Mouse (Mus musculus) left cerebral cortex, postnatal 36 days (tissue): Measurements from ENCODE around the gene Tas2r135. TPM values are rescaled to one million over a fixed set of nuclear protein-coding genes. Genes with fewer than 3 reads are reported as not detected.

ENCODE experiments used
- DNase-seq, 2 experiments: peaks; one replicate each; pipeline ENCODE4 v3.0.0; 2021 to 2022; ENCODE audit warnings: low spot score in 2 of 2, mixed read lengths in 1 of 2
- intact Hi-C: fragments of 180-260 bp; cut with DNase I; formaldehyde crosslinking; loops from one replicate; pipeline ENCODE4 v1.15.1; 2025
- total RNA-seq, 2 experiments: library from RNA; stranded (reverse); gene quantifications; 2 replicates each; pipeline ENCODE4 v1.2.3; 2021

The Tas2r135 gene
- total RNA-seq, 2 experiments from 2014 or later, result not detected

- intact Hi-C loops, result no loop called here
- no peak for DNase-seq
Measured at GRCm38 (mm10) chr6:42399938-42400337, 5.3 kb upstream of the Tas2r135 start, which contains the start of gene Tas2r143. Gene Tas2r143, plus strand, starts transcription at chr6:42400238.

- no peak for DNase-seq
- intact Hi-C loops, result no loop called here
Measured at GRCm38 (mm10) chr6:42419443-42419842, 14.2 kb downstream of the Tas2r135 start.

GRCm38 (mm10) chr6:42421439-42421838 is 16.2 kb downstream of the Tas2r135 start:
- intact Hi-C loops, result no loop called here
- DNase-seq, result no peak

GRCm38 (mm10) chr6:42424472-42424871 is 19.2 kb downstream of the Tas2r135 start:
- intact Hi-C loops, result no loop called here
- DNase-seq, result no peak

GRCm38 (mm10) chr6:42426337-42426736 is 21.1 kb downstream of the Tas2r135 start:
- DNase-seq, result no peak
- intact Hi-C loops, result no loop called here

- no peak for DNase-seq
- intact Hi-C loops, result no loop called here
Measured at GRCm38 (mm10) chr6:42433554-42433953, 28.3 kb downstream of the Tas2r135 start.

GRCm38 (mm10) chr6:42434446-42434845 is 29.2 kb downstream of the Tas2r135 start, which contains the start of gene Tas2r126:
Gene Tas2r126, plus strand, starts transcription at chr6:42434535.
- no peak for DNase-seq
- intact Hi-C loops, result no loop called here

- intact Hi-C loops, result no loop called here
- no peak for DNase-seq
Measured at GRCm38 (mm10) chr6:42435490-42435889, 30.3 kb downstream of the Tas2r135 start.

GRCm38 (mm10) chr6:42441395-42441794 is 36.2 kb downstream of the Tas2r135 start:
- DNase-seq, result no peak
- intact Hi-C loops, result no loop called here

- intact Hi-C loops, result no loop called here
- no peak for DNase-seq
Measured at GRCm38 (mm10) chr6:42444491-42444890, 39.3 kb downstream of the Tas2r135 start.

- intact Hi-C loops, result no loop called here
- DNase-seq, result no peak
Measured at GRCm38 (mm10) chr6:42447381-42447780, 42.1 kb downstream of the Tas2r135 start.

Other genes with a start within 250 kb of the Tas2r135 start
- gene Tas2r144, start 190.1 kb upstream of the Tas2r135 start, total RNA-seq, result not detected
- gene Gstk1, start 159.5 kb upstream of the Tas2r135 start, total RNA-seq, result 10 to 100 TPM; 11.3 to 11.6 TPM
- gene Tmem139, start 143.5 kb upstream of the Tas2r135 start, total RNA-seq, result not detected
- gene Casp2, start 140.4 kb upstream of the Tas2r135 start, total RNA-seq, result 10 to 100 TPM; 19.3 to 30.2 TPM
- gene Clcn1, start 118.7 kb upstream of the Tas2r135 start, total RNA-seq, result 1 to 10 TPM; 2.4 to 6.2 TPM
- gene Fam131b, start 80.8 kb upstream of the Tas2r135 start, total RNA-seq, result 100 to 1,000 TPM; 112 to 133 TPM
- gene Zyx, start 55.8 kb upstream of the Tas2r135 start, total RNA-seq, result 10 to 100 TPM; 49.4 to 60.8 TPM
- under 1 TPM; 0.18 to 0.30 TPM for gene Epha1, start 32.2 kb upstream of the Tas2r135 start, total RNA-seq
- gene Tas2r143, start 5.2 kb upstream of the Tas2r135 start, total RNA-seq, result under 1 TPM in 1 of 2 experiments, not detected in 1; 0.48 TPM
- not detected for gene Tas2r126, start 29.1 kb downstream of the Tas2r135 start, total RNA-seq
- not detected for gene Olfr458, start 59.8 kb downstream of the Tas2r135 start, total RNA-seq
- not detected for gene Olfr457, start 70.9 kb downstream of the Tas2r135 start, total RNA-seq
- not detected for gene Olfr456, start 81.8 kb downstream of the Tas2r135 start, total RNA-seq
- not detected for gene Olfr455, start 142.2 kb downstream of the Tas2r135 start, total RNA-seq
- gene Tcaf3, start 192.3 kb downstream of the Tas2r135 start, total RNA-seq, result not detected
- gene Tcaf2, start 239.8 kb downstream of the Tas2r135 start, total RNA-seq, result under 1 TPM; 0.54 to 0.82 TPM